Mouse (Mus musculus) fat pad, adult 2 months (tissue): ENCODE results near the gene Trp73.

Experiments
- DNase-seq: peaks from one replicate; pipeline ENCODE4 v3.0.0-alpha.2; 2011; ENCODE audit warnings: low read depth, low spot score; ENCODE audit errors: extremely low read depth

Trp73 gene

DNA sequence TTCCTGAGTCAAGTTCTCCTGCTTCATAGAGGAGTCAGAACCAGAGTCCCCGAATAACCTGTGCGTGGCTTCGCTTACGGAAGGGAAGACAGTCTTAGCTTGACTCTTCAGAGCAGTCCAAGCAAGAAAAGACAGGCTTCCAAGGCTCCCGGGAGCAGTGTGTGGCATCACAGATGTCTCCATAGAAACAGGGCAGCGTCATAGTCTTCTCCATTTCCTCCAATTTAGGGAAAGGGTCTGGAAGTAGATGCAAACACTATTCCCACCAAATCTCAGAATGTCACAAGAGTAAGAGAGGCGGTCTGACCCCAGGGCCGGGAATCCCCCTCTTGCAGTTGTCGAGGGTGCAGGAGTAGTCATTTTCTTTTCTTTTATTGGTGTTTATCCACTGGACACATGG, 97.4 kb downstream of the Trp73 start, which contains the start of gene Ccdc27:
Gene Ccdc27, minus strand, starts transcription at position 101 of the 400 bp plus-strand sequence.
- no peak for DNase-seq

DNA sequence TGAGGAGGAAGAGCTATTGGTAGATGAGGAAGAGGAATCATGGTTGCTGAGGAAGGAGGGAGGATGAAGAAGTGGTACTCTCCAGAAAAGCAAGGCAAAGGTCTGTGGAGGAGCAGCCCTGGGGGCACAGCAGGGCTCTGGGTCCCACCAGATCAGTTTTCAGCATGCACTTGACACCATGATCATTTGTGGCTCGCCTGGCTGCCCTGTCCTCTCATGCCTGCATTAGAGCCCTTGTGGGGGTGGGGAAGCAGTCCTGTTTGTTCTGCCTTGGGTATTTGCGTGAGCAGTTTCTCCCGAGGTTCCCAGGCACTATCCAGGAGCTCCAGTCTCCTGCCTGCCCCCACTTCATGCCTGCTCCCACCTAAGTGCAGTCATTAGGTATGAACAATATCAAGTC, 102.9 kb downstream of the Trp73 start:
- DNase-seq = no peak

DNA sequence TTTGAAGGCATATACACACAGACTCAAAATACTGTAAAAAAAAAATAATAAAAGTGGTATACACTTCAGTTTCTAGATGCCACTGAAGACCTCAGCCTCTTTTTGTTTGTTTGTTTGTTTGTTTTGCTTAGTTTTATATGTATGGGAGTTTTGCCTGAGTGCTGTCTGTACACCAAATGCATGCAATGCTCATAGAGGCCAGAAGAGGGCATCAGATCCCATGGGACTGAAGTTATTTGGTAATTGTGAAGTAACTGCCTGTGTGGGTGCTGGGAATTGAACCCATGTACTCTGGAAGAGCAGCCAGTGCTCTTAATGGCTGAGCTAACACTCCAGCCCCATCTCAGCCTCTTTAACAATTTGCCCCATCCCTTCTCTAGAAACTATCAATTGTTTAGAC, 111.4 kb downstream of the Trp73 start:
- DNase-seq = no peak

DNA sequence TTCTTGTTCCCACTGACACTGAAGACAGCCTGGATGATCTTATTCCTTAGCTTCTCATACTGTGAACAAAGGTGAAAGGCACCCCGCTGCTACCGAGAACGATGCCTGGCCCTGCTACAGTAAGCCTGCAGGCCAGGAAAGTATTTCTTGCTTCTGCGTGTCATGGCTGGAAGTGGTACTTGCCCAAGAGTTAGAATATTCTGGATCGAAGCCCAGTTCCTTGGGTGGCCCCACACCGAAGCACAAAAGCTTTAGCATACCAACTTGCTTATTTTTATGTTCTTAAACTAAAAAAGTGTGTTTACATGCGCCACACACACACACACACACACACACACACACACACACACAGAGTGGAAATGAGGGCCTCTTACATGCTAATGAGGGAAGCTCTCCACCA, 111.9 kb downstream of the Trp73 start:
- DNase-seq = no peak

DNA sequence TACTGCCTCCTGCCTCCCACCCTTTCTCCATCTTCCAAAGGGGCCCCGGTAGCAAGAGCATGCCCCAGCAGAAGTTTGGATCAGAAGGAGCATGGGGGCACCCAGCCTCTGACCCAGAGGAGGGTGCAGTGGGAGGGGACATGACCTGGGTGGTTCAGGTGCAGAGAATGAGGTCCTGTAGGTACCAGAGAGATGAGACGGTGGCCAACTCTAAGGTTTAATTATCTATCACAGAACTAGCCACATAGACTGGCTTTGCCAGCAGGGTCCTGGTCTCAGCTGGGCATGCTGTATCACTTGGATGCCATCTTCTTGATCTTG, 113.6 kb downstream of the Trp73 start:
- no peak for DNase-seq

DNA sequence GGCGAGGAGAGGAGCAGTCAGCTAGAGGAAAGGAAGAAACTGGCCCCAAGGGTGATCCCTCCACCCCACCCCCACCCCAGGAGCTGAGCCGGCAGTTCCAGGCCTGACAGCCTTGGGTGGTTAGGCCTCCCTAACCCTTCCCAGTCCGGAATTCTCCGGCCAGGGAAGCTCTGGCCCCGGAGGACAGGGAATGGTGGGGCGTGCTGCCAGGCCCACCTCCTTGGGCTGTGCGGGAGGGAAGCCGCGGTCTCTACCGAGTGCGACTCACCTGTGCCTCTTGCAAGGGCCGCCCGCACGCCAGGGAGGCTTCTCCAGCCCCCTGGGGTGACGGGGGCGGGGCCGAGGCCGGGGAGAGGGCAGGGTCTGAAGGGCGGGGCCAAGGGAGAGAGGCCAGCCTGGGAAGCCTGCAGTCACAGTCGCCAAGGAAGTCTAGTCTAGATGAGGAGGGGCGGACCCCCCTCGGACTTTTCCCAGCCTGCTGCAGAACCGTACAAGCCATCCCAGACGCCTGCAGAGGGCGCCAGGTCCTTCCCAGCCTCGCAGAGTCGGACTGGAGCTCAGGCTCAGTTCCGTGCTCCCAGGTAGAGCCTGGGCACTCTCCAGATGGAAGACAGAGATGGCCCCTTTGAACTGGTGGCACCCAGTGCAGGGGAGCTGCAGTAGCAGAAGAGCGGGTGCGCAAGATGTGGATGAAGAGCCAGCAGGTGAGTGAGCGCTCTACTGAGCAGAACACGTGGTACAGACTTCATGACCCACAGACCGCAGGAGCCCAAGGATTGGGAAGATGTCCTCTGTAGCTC, 114.2 kb downstream of the Trp73 start, which contains the start of gene Smim1:
Gene Smim1, minus strand, starts transcription at position 590 of the 800 bp plus-strand sequence.
- no peak for DNase-seq

DNA sequence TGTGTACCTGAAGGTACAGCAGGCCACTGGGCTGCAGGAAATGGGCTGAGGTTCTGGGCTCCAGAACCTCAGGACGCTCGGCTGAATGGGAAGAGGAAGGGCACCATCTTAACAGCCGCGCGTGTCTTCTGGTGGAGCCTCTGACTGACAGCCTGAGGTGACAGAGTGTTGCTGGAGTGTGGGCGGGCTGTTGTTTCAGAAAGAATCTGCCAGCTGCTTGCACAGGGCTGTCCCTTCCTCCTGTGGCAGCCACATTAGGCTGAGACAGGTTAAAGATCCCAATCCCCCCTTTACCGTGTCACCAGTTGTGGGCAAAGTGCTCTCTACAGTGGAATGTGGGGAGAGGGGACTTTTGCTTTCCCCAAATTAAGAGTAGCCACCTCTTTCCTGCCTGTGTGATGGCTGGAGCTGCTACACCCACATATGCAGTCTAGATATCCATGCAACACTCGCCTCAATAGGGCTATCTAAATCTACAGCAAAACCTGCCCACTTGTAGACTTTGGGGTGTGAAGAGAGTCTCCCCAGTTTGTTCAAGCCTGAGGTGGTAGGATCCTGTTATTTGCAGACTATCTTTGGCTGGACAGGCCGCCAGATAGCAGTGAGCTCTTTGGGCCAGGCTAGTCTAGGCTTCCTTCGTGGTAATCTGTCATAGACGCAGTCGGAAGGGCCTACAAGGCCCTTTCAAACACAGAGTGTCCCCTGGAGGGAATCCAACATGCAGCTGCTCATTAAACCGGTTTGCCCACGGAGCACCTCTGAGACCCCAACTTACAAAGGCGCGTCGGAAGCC, 115.1 kb downstream of the Trp73 start:
- no peak for DNase-seq

DNA sequence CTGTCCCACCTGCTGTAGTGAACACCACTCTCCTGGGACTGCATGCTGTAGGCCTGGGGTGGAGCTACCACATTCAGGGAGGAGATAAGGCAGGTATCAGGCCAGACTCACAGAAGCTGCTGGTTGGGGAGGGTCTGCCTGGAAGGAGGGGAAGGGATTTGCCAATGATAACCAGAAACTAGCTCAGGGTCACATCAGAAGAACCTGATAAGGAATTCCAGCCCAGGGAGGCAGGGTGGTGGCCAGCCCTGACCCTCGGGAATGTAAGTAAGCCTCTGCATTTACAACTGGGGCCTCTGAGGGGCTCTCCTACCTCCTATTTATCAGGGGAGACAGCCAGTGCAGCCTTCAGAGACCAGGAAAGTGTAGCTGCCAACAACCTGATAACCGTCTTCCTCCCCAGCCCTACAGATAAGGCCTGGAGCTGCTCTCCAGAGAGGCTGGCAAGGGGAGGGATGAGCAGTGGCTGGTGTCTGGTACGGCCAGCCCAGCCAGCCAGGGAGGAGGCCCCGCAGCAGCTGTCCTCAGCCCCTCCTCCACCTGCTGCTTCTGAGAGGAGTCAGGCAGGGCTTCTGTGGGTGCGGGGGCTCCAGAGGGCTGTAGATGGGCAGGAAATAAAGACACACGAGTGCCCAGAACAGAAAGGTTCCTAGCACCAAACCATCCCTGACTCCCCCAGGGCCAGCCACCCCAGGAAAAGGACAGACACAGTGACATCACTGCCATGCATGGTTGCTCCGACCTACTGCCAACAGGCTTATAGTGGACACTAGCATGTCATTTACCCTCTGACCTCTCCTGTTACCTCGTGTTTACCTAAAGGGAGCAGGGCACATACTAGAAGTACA, 116.0 kb downstream of the Trp73 start:
- DNase-seq = no peak

DNA sequence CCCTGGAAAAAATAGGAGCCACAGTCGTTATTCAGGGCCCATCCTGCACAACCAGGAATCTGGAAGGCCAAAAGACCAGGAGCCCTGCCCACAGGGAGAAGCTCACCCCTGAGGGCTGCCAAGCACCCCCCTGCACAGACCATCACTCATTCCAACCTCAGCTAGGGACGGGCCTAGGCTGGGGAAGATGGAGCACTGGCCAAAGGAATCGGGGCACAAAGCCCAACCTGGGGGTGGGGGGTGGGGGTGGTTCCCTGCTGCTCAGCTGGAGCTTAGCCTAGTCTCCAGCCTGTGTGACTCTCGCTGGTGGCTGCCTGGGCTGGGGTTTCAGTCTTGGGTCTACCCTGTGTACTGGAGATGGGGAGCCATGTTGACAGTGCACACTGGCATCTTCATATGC, 117.2 kb downstream of the Trp73 start:
- no peak for DNase-seq

DNA sequence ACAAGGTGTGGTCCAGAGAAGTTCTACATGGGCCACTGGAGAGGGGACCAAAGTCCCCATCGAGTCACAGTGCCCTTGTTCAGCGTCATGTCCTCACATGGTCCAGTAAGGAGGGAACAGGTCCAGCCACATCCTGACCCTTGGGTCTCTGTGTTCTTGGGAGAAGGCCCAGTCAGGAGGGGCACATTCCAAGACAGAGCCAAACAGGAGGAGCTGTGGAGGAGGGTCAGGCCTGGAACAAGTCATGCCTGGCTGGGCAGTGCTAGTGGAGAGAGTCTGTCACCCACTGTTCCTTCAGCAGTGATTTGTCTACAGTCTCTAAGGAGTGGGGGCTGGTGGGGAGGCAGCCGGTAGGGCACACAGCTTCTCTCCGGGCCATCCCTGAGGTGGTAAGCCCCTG, 117.6 kb downstream of the Trp73 start:
- DNase-seq = no peak

DNA sequence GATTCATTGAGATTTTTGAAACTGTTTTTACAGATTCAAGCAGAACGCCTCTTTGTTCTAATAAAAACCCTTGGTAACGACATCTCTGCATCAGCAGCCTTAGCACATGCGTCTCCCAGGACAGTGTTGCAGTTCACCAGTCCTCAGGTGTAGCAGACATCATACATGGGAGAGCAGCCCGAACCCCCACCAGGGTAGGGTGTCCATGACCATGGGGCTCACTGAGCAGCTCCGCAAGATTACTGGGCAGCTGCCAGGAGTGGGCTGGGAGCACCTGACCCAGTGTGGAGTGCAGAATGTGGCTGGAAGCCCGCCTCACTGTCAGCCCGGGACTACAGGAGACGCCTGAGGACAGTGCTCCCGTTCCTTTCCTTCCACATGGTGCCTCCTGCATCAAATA, 118.6 kb downstream of the Trp73 start:
- no peak for DNase-seq

DNA sequence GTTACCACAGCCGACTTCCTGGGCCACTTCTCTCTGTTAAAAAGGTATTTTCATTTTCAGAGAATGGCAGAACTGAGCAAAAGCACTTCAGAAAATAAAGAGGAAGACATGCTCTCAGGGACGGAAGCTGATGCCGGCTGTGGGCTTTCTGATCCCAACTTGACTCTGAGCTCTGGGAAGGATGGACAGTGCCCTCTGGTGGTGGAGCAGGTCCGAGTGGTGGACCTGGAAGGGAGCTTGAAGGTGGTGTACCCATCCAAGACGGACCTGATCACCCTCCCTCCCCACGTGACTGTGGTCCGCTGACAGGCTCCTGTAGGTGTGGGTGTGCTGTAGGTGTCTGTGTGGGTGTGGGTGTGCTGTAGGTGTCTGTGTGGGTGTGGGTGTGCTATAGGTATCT, 120.4 kb downstream of the Trp73 start:
- no peak for DNase-seq

DNA sequence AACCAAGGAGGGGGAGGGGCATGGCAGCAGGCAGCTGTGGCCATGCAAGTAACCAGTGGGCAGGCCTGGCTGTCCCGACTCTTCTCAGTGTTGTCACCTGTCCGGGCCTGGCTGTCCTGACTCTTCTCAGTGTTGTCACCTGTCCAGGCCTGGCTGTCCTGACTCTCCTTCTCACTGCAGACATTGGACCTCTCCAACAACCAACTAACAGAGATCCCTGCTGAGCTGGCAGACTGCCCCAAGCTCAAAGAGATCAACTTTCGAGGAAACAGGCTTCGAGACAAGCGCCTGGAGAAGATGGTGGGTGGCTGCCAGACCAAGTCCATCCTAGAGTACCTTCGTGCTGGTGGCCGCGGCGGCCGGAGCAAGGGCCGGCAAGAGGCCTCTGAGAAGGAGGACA, 124.5 kb downstream of the Trp73 start:
- no peak for DNase-seq

DNA sequence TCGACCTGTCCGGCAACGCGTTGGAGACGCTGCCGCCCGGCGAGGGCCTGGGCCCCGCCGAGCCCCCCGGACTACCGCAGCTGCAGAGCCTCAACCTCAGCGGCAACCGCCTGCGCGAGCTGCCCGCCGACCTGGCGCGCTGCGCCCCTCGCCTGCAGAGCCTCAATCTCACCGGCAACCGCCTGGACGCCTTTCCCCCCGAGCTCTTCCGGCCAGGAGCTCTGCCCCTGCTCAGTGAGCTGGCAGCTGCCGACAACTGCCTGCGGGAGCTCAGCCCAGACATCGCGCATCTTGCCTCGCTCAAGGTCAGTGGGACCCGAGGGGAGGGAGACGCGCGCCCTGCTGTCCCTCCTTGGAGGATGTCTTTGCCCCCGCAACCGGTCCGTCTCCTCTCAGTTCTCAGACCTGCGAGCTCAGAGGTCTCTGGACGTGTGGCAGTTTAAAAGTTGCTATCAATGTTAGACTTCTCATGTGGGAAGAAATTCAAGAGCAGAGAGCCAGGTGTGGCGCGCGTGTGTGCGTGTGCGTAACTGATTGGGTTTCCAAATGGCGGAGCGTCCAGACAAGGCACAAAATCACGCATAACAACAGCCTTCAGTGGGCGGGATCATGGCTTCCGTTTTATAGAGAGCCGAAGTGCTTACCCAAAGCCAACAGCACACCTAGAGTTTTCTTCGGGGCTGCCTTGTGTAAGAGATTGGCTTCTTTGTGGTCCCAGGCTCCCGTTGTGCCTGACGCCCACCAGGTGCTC, 127.7 kb downstream of the Trp73 start:
- no peak for DNase-seq

DNA sequence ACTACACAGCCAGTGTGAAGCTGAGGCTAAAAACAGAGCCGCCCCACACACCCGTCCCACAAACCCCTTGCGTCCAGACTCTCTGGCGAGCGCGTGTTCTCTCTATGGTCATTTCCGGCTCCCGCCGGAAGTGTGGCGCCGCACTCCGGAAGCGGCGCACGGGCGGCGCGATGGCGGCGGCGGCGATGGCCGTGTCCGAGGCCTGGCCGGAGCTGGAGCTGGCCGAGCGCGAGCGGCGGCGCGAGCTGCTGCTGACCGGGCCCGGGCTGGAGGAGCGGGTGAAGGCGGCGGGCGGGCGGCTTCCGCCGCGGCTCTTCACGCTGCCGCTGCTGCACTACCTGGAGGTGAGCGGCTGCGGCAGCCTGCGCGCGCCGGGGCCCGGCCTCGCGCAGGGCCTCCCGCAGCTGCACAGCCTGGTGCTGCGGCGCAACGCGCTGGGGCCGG, 128.3 kb downstream of the Trp73 start, which contains the start of gene Lrrc47:
Gene Lrrc47, plus strand, starts transcription at position 86 of the 444 bp plus-strand sequence.
- DNase-seq = no peak

DNA sequence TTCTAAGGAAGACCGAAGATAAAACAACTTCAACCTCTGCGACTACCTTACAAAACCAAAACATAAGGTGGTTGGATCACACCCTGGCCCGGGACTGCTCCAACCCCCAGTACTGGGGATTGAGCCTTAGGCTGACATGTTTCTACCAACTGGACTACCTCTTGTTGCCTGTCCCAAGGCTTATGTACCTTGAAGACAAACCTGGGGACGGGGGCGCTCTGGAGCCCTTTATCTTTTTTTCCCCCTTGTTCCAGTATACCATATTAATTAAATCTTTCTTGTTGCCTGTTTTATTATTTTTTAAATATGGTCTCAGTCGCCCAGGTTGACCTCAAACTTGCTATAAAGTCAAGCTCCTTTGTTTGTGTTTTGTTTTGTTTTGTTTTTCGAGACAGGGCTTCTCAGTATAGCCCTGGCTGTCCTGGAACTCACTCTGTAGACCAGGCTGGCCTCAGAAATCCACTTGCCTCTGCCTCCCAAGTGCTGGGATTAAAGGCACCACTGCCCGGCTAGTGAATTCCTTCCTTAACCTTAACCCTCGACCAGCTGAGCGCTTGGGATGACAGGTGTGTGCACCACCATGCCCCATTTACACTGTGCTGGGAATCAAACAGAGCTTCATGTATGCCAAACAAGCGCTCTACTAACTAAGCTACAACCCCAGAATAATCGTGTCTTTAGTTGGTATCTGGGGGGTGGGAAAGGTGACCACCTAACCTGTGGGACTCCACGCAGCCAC, 128.9 kb downstream of the Trp73 start:
- DNase-seq = no peak

DNA sequence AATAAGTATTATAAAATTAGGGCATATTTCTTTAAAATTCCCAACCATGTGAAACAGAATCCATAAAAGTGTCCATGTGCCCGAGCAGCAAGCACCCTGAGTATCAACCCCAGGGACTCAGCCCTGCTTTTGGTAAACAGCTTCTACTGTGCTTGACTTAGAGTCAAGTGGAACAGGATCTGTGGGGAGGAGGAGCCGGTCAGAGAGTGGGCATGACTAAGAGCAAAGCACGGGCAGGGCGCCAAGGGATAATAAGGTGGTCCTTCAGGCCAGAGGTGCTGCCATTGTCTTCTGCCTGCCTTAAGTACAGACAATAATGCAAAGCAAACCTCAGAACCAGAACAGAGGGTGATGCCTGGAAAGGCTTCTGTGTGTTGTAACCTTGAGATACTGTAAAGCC, 132.2 kb downstream of the Trp73 start:
- DNase-seq = no peak

DNA sequence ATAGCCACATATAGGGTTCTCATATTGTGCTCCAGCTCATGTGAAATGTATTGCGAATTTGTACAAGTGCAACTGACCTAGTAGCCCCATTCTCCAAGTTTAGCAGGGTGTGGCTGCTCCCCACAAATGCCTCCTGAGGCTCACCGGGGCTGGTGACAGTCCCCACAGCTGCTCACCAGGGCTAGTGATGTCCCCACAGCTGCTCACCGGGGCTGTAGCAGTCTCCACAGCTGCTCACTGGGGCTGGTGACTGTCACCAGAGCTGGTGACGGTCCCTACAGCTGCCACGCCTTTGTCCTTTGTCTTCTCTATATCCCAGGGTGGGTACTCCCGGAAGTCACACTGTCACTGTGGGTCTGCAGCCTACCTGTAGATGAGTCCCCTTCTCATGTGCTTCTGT, 133.7 kb downstream of the Trp73 start:
- no peak for DNase-seq
